Mouse (Mus musculus) kidney, postnatal 36 days (tissue): ENCODE data around the gene Sap30.
A peak's percentile ranks its signal among the peaks of the same experiment; 100 is the strongest.

Source experiments
- DNase-seq, 2 experiments: peaks; one replicate each; pipeline ENCODE4 v3.0.0; 2021 to 2022; ENCODE audit warnings: mixed read lengths in 2 of 2

Sap30 gene

GRCm38 (mm10) chr8:57435768-57436436, 51.8 kb downstream of the Sap30 start:
- peak; percentile 29 to 42 for DNase-seq

GRCm38 (mm10) chr8:57432802-57433201, 54.9 kb downstream of the Sap30 start:
- no peak for DNase-seq
